Mouse (Mus musculus) MEL (cell line): Measurements from ENCODE around the gene H2-Ob.

Experiments
- CHD2 ChIP-seq: IDR thresholded peaks from 2 replicates; pipeline ENCODE4 v1.6.1; 2011; ENCODE audit warnings: low read length, improper control_type of control experiment
- CTCF ChIP-seq, 3 experiments: IDR thresholded peaks in 2 of 3; conservative IDR thresholded peaks in 1 of 3; 2 replicates each; pipeline ENCODE4 v1.5.1; 2011 to 2012; ENCODE audit warnings: low read length in 3 of 3, low read depth in 2 of 3, mild to moderate bottlenecking in 2 of 3, improper control_type of control experiment in 1 of 3, inconsistent platforms in 1 of 3, mixed read lengths in 1 of 3, moderate library complexity in 1 of 3; ENCODE audit not compliant: control insufficient read depth in 1 of 3, insufficient read depth in 1 of 3, poor library complexity in 1 of 3, severe bottlenecking in 1 of 3
- POLR2A ChIP-seq, 2 experiments: IDR thresholded peaks; 2 replicates each; pipeline ENCODE4 v1.6.1; 2011 to 2012; ENCODE audit warnings: low read length in 2 of 2, mild to moderate bottlenecking in 2 of 2, control low read depth in 1 of 2, improper control_type of control experiment in 1 of 2, low read depth in 1 of 2, moderate library complexity in 1 of 2; ENCODE audit not compliant: control insufficient read depth in 1 of 2, insufficient read depth in 1 of 2, poor library complexity in 1 of 2
- POLR2AphosphoS5 ChIP-seq: IDR thresholded peaks from 2 replicates; pipeline ENCODE4 v1.6.1; 2012; ENCODE audit warnings: low read depth, borderline replicate concordance, mild to moderate bottlenecking, inconsistent platforms, low read length, moderate library complexity, mixed read lengths
- SIN3A ChIP-seq: IDR thresholded peaks from 2 replicates; pipeline ENCODE4 v1.6.1; 2012; ENCODE audit warnings: low read length, improper control_type of control experiment, inconsistent platforms
- ZC3H11A ChIP-seq: IDR thresholded peaks from 2 replicates; pipeline ENCODE4 v1.6.1; 2012; ENCODE audit warnings: low read depth, mild to moderate bottlenecking, inconsistent platforms, low read length, improper control_type of control experiment

DNA sequence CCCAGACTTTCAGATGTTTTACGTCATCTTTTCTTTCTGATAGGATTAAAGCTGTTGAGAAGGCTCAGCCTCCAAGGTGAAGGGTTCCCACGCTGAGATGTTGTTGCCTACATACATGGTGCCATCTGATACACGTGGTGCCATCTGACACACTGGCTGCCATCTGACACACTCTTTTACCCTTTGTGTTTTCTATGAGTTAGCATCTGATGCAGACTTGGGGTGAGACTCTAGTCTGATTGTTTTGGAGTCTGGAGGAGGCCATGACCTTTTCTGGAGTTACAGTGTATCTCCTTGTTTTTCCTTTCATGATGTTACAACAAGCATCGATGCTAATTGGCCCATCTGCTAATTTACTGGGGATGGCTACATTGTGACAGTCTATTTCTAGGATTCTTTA is 6.0 kb downstream of the H2-Ob start:
- TF ChIP-seq SIN3A (no peak), POLR2A (IDR thresholded peaks at IDR 0.05; ENCODE audit: control insufficient read depth in 1 of 2, insufficient read depth in 1 of 2, low read depth in 1 of 2, low read length in 2 of 2, poor library complexity in 1 of 2) (no peak), POLR2AphosphoS5 (no peak), CTCF (IDR thresholded peaks at IDR 0.05 in 2 of 3, conservative IDR thresholded peaks at IDR 0.05 in 1 of 3; ENCODE audit: control insufficient read depth in 1 of 3, insufficient read depth in 1 of 3, low read depth in 2 of 3, low read length in 3 of 3, poor library complexity in 1 of 3, severe bottlenecking in 1 of 3) (no peak), ZC3H11A (no peak), CHD2 (no peak)
